Mouse (Mus musculus) bone marrow macrophage, adult 2 months (primary cell): Measurements from ENCODE around the gene Myo5a.

Experiments
- CTCF ChIP-seq: IDR thresholded peaks from 2 replicates; pipeline ENCODE4 v1.5.1; 2012; ENCODE audit warnings: low read depth, mild to moderate bottlenecking, low read length, moderate library complexity
- POLR2A ChIP-seq: IDR thresholded peaks from 2 replicates; pipeline ENCODE4 v1.6.1; 2012; ENCODE audit warnings: mild to moderate bottlenecking, low read depth, low read length, borderline replicate concordance

DNA sequence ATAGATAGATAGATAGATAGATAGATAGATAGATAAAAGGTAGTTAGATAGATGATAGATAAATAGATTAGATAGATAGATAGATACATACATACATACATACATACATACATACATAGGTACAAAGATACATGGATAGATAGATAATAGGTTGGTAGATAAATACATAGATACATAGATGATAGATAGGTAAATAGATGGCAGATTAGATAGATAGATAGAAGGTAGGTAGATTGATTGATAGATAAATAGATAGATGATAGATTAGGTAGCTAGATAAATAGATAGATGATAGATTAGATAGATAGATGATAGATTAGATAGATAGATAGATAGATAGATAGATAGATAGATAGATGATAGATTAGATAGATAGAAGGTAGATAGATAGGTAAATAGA lies 178.1 kb downstream of the Myo5a start:
- no peak for TF ChIP-seq POLR2A
- TF ChIP-seq CTCF: no peak
